In genomic region chr12:73241960-73242359, GRCm38 (mm10) we compare ENCODE assay signal across 10 mouse cellular contexts. TPM values are rescaled to one million over a fixed set of nuclear protein-coding genes. Genes with fewer than 3 reads are reported as not detected.
DNase-seq lines count a peak whose midpoint lies in the region; ATAC-seq lines count a peak whose summit lies in the region.
"Had no signal": no experiment of that assay in that cellular context is flagged by ENCODE, and none has a peak within 500 bp of the region (broad histone marks: within the 10 kb centered on the region; RNA-seq: fewer than 3 reads in every experiment).

No protein-coding gene starts in this region.

- no peak overlapping the region for H3K27ac ChIP-seq in heart, embryonic 12.5 days (ENCODE audit: poor library complexity, severe bottlenecking)
- H3K27ac ChIP-seq: embryonic facial prominence, embryonic 12.5 days had no signal

- H3K9me3 ChIP-seq in heart, embryonic 12.5 days (replicated peaks): no peaks in the 10 kb centered on the region
- H3K9me3 ChIP-seq: embryonic facial prominence, embryonic 12.5 days; megakaryocyte, embryonic 14.5 days had no signal

- peaks cover 2% of the 10 kb centered on the region; the same call in 1 of the 2 replicates for H3K4me1 ChIP-seq in heart, embryonic 12.5 days (replicated peaks)

- no peak overlapping the region for H3K4me3 ChIP-seq in heart, embryonic 12.5 days
- H3K4me3 ChIP-seq: embryonic facial prominence, embryonic 12.5 days; megakaryocyte, embryonic 14.5 days had no signal

- H3K27me3 ChIP-seq in heart, embryonic 12.5 days (replicated peaks): no peaks in the 10 kb centered on the region
- H3K27me3 ChIP-seq: embryonic facial prominence, embryonic 12.5 days; megakaryocyte, embryonic 14.5 days had no signal

- WGBS in heart, embryonic 12.5 days: 82% methylated on average over 10 of the region's 10 CpGs

- no peak overlapping the region for H3K9ac ChIP-seq in heart, embryonic 12.5 days
- H3K9ac ChIP-seq: embryonic facial prominence, embryonic 12.5 days had no signal

- no peak for ATAC-seq in heart, embryonic 12.5 days (ENCODE audit: insufficient number of reproducible peaks, low FRiP score)

- DNase-seq in layer of hippocampus, adult 11-12 months (ENCODE audit: low spot score): peak; percentile 64
- no peak for DNase-seq in layer of hippocampus, postnatal 25 days (ENCODE audit: extremely low spot score in 1 of 2, low spot score in 1 of 2)
- peak; percentile 65 for DNase-seq in gastrocnemius, adult 18-20 months (ENCODE audit: low spot score)
- peak; percentile 14 to 65 for DNase-seq in left cerebral cortex, adult 8-10 months (ENCODE audit: low spot score in 2 of 2)
- peak; percentile 23 for DNase-seq in neural tube, embryonic 10.5 days (ENCODE audit: extremely low spot score, low spot score)
- no peak for DNase-seq in ovary, postnatal 36 days (ENCODE audit: low spot score)
- DNase-seq in heart, adult 8-10 months (ENCODE audit: low spot score): no peak

- no peak overlapping the region for H3K4me2 ChIP-seq in heart, embryonic 12.5 days
- H3K4me2 ChIP-seq: embryonic facial prominence, embryonic 12.5 days had no signal

- no peaks in the 10 kb centered on the region for H3K36me3 ChIP-seq in heart, embryonic 12.5 days
- H3K36me3 ChIP-seq: embryonic facial prominence, embryonic 12.5 days had no signal

RNA-seq across cellular contexts. Expression of gene Trmt5, which starts 44.5 kb away (rescaled TPM):
- total RNA-seq in layer of hippocampus, postnatal 25 days (2021): 10 to 100 TPM in 1 of 2 experiments, 1 to 10 TPM in 1; 10.0 to 11.4 TPM
- 1 to 10 TPM; 7.8 to 8.4 TPM for total RNA-seq in gastrocnemius, adult 18-20 months (2021)
- total RNA-seq in left cerebral cortex, adult 8-10 months (2022): 10 to 100 TPM; 11.2 to 16.5 (median 13.6) TPM
- 13.6 and 14.4 TPM in 2 replicates for polyA plus RNA-seq in heart, embryonic 12.5 days (2016; fragmentation: Nextera tagmentation; extraction: Ambion mirVana)
- 10 to 100 TPM; 39.5 to 63.8 (median 49.1) TPM for total RNA-seq in heart, adult 8-10 months (2022)

RNA-seq across cellular contexts. Expression of gene Slc38a6, which starts 44.6 kb away (rescaled TPM):
- total RNA-seq in layer of hippocampus, postnatal 25 days (2021): 10 to 100 TPM in 1 of 2 experiments, 1 to 10 TPM in 1; 9.9 to 16.7 TPM
- total RNA-seq in gastrocnemius, adult 18-20 months (2021): 1 to 10 TPM; 2.2 to 2.4 TPM
- 10 to 100 TPM; 15.8 to 17.1 (median 16.6) TPM for total RNA-seq in left cerebral cortex, adult 8-10 months (2022)
- polyA plus RNA-seq in heart, embryonic 12.5 days (2016; fragmentation: Nextera tagmentation; extraction: Ambion mirVana): 4.5 and 5.5 TPM in 2 replicates
- 1 to 10 TPM; 3.2 to 5.8 (median 4.5) TPM for total RNA-seq in heart, adult 8-10 months (2022)

Comparison
In these comparisons a context has a peak if more than half of its experiments do, and no peak if none do; other contexts are left out.
1. DNase-seq: peak in layer of hippocampus, adult 11-12 months (single experiment), gastrocnemius, adult 18-20 months (single experiment), left cerebral cortex, adult 8-10 months (2 of 2) and neural tube, embryonic 10.5 days (single experiment); none in layer of hippocampus, postnatal 25 days (0 of 2), ovary, postnatal 36 days (single experiment) and heart, adult 8-10 months (single experiment).